Mouse (Mus musculus) liver, embryonic 16.5 days (tissue): ENCODE measurements around the gene Cux1. TPM values are rescaled to one million over a fixed set of nuclear protein-coding genes. Genes with fewer than 3 reads are reported as not detected.

Experiments used
- ATAC-seq: fragments of 200-750 bp; cut with Nextera tagmentation; 2 replicates; pipeline ENCODE4 v1.8.0; 2017; ENCODE audit warnings: low read depth, mild to moderate bottlenecking, moderate number of reproducible peaks, moderate library complexity
- H3K27ac ChIP-seq: fragments of 300-500 bp; sonication (generic); 2 replicates; pipeline ENCODE4 v1.5.1; 2014; ENCODE audit warnings: mild to moderate bottlenecking, low read length
- H3K27me3 ChIP-seq: fragments of 300-500 bp; sonication (generic); 2 replicates; pipeline ENCODE4 v1.6.1; 2014; ENCODE audit warnings: low read depth, low read length, mixed read lengths; ENCODE audit not compliant: control insufficient read depth, insufficient read depth
- H3K36me3 ChIP-seq: fragments of 300-500 bp; sonication (generic); 2 replicates; pipeline ENCODE4 v1.6.1; 2014; ENCODE audit warnings: mild to moderate bottlenecking; ENCODE audit not compliant: control insufficient read depth, insufficient read depth
- H3K4me1 ChIP-seq: fragments of 300-500 bp; sonication (generic); 2 replicates; pipeline ENCODE4 v1.6.1; 2014; ENCODE audit warnings: low read depth, low read length, mixed read lengths; ENCODE audit not compliant: control insufficient read depth
- H3K4me2 ChIP-seq: fragments of 300-500 bp; sonication (generic); 2 replicates; pipeline ENCODE4 v1.6.1; 2014; ENCODE audit warnings: low read depth, low read length, mixed read lengths
- H3K4me3 ChIP-seq: fragments of 300-500 bp; sonication (generic); 2 replicates; pipeline ENCODE4 v1.5.1; 2014; ENCODE audit warnings: low read depth, mild to moderate bottlenecking, low read length
- H3K9ac ChIP-seq: fragments of 300-500 bp; sonication (generic); 2 replicates; pipeline ENCODE4 v1.6.1; 2014; ENCODE audit warnings: low read depth, low read length
- H3K9me3 ChIP-seq: fragments of 300-500 bp; sonication (generic); replicated peaks from 2 replicates; pipeline ENCODE4 v1.6.1; 2016; ENCODE audit warnings: low read length; ENCODE audit not compliant: control insufficient read depth
- WGBS: fragments of 180-500 bp; shearing (Covaris S2); extraction: QIAGEN DNeasy Blood & Tissue Kit; methylation state at CpG from one replicate; pipeline ENCODE4 v1.1.7; 2014; ENCODE audit not compliant: insufficient replicate concordance; 5-methylcytosine and 5-hydroxymethylcytosine counted together
- polyA plus RNA-seq: library from polyadenylated mRNA; unstranded; fragments of >200 nt; fragmentation: Nextera tagmentation; extraction: Ambion mirVana; gene quantifications from 2 replicates; pipeline ENCODE4 v1.2.1, GENCODE M21; 2015

The Cux1 gene
- polyA plus RNA-seq, 1 experiment from 2014 or later: 17.1 TPM

GRCm38 (mm10) chr5:136458102-136458863, 109.0 kb downstream of the Cux1 start:
- 29% methylated on average over 7 of the region's 7 CpGs for WGBS
- peaks cover 4% of the 10 kb centered on the region for H3K4me1 ChIP-seq
- no peak overlapping the region for H3K4me2 ChIP-seq
- H3K9ac ChIP-seq: no peak overlapping the region
- no peaks in the 10 kb centered on the region for H3K9me3 ChIP-seq
- ATAC-seq: peak; percentile 27; the same call in 1 of the 2 replicates
- H3K27ac ChIP-seq: no peak overlapping the region
- no peaks in the 10 kb centered on the region for H3K27me3 ChIP-seq
- H3K4me3 ChIP-seq: no peak overlapping the region
- no peaks in the 10 kb centered on the region for H3K36me3 ChIP-seq

- H3K9me3 ChIP-seq: no peaks in the 10 kb centered on the region
- no peak for ATAC-seq
- H3K4me2 ChIP-seq: no peak overlapping the region
- H3K27ac ChIP-seq: no peak overlapping the region; the same call in 1 of the 2 replicates
- no peaks in the 10 kb centered on the region for H3K36me3 ChIP-seq
- H3K27me3 ChIP-seq: no peaks in the 10 kb centered on the region
- peaks cover 4% of the 10 kb centered on the region for H3K4me1 ChIP-seq
- H3K9ac ChIP-seq: no peak overlapping the region
- H3K4me3 ChIP-seq: no peak overlapping the region
- WGBS: 47% methylated on average over 4 of the region's 4 CpGs
Observed at GRCm38 (mm10) chr5:136456395-136456794, 110.9 kb downstream of the Cux1 start.

GRCm38 (mm10) chr5:136452681-136453080, 114.6 kb downstream of the Cux1 start:
- H3K36me3 ChIP-seq: no peaks in the 10 kb centered on the region
- no peak overlapping the region for H3K4me2 ChIP-seq
- no peak for ATAC-seq
- no peaks in the 10 kb centered on the region for H3K27me3 ChIP-seq
- H3K4me1 ChIP-seq: peaks cover 4% of the 10 kb centered on the region; the same call in 1 of the 2 replicates
- H3K9ac ChIP-seq: no peak overlapping the region
- no peaks in the 10 kb centered on the region for H3K9me3 ChIP-seq
- H3K4me3 ChIP-seq: no peak overlapping the region
- WGBS: 77% methylated on average over 3 of the region's 3 CpGs
- no peak overlapping the region for H3K27ac ChIP-seq

GRCm38 (mm10) chr5:136449801-136450200, 117.5 kb downstream of the Cux1 start:
- Histone ChIP-seq H3K4me2 (no peak overlapping the region), H3K27me3 (no peaks in the 10 kb centered on the region), H3K27ac (no peak overlapping the region), H3K9ac (no peak overlapping the region), H3K4me3 (no peak overlapping the region), H3K9me3 (no peaks in the 10 kb centered on the region), H3K36me3 (no peaks in the 10 kb centered on the region), H3K4me1 (no peaks in the 10 kb centered on the region)
- ATAC-seq: 0 out of 2 replicates have a peak, but pooled peaks have one; percentile 16

GRCm38 (mm10) chr5:136445967-136446366, 121.3 kb downstream of the Cux1 start:
- Histone ChIP-seq H3K27ac (no peak overlapping the region), H3K27me3 (no peaks in the 10 kb centered on the region), H3K9me3 (no peaks in the 10 kb centered on the region), H3K36me3 (no peaks in the 10 kb centered on the region), H3K4me1 (no peaks in the 10 kb centered on the region; the same call in 1 of the 2 replicates), H3K4me3 (no peak overlapping the region), H3K9ac (no peak overlapping the region), H3K4me2 (no peak overlapping the region)
- ATAC-seq: no peak
- 76% methylated on average over 5 of the region's 5 CpGs for WGBS

- no peak overlapping the region for H3K9ac ChIP-seq
- H3K36me3 ChIP-seq: no peaks in the 10 kb centered on the region
- no peak overlapping the region for H3K4me3 ChIP-seq
- peak; percentile 16; the same call in 1 of the 2 replicates for ATAC-seq
- WGBS: 58% methylated on average over 11 of the region's 11 CpGs
- H3K4me2 ChIP-seq: no peak overlapping the region
- no peak overlapping the region for H3K27ac ChIP-seq
- no peaks in the 10 kb centered on the region for H3K27me3 ChIP-seq
- no peaks in the 10 kb centered on the region; the same call in 1 of the 2 replicates for H3K4me1 ChIP-seq
- no peaks in the 10 kb centered on the region for H3K9me3 ChIP-seq
Observed at GRCm38 (mm10) chr5:136442238-136443187, 124.8 kb downstream of the Cux1 start.

GRCm38 (mm10) chr5:136429647-136430046, 137.6 kb downstream of the Cux1 start:
- Histone ChIP-seq H3K27me3 (no peaks in the 10 kb centered on the region), H3K27ac (no peak overlapping the region), H3K9me3 (no peaks in the 10 kb centered on the region), H3K9ac (no peak overlapping the region), H3K36me3 (no peaks in the 10 kb centered on the region), H3K4me3 (no peak overlapping the region), H3K4me2 (no peak overlapping the region), H3K4me1 (no peaks in the 10 kb centered on the region; the same call in 1 of the 2 replicates)
- WGBS: 33% methylated on average over 4 of the region's 4 CpGs
- 0 out of 2 replicates have a peak, but pooled peaks have one; percentile 16 for ATAC-seq

- Histone ChIP-seq H3K9me3 (no peaks in the 10 kb centered on the region), H3K27me3 (no peaks in the 10 kb centered on the region), H3K36me3 (no peaks in the 10 kb centered on the region), H3K4me3 (no peak overlapping the region), H3K9ac (no peak overlapping the region), H3K4me2 (no peak overlapping the region), H3K27ac (no peak overlapping the region), H3K4me1 (no peaks in the 10 kb centered on the region; the same call in 1 of the 2 replicates)
- 49% methylated on average over 6 of the region's 6 CpGs for WGBS
- ATAC-seq: peak; percentile 27; the same call in 1 of the 2 replicates
Observed at GRCm38 (mm10) chr5:136428498-136429060, 138.7 kb downstream of the Cux1 start.
